Mouse (Mus musculus) pancreas, adult 10 weeks (tissue): ENCODE data around the gene Caprin1. TPM values are rescaled to one million over a fixed set of nuclear protein-coding genes. Genes with fewer than 3 reads are reported as not detected.

Source experiments
- polyA plus RNA-seq: library from polyadenylated mRNA; stranded (reverse); fragments of 350-450 nt; fragmentation: Illumina TruSeq; extraction: RNeasy Lipid Tissue Mini Kit (QIAGEN cat#74804); gene quantifications from one replicate; pipeline ENCODE4 v1.2.3, GENCODE M21; 2015; ENCODE audit warnings: low read depth, low replicate concordance; ENCODE audit not compliant: insufficient read depth

The Caprin1 gene
- polyA plus RNA-seq = 25.7 TPM

DNA sequence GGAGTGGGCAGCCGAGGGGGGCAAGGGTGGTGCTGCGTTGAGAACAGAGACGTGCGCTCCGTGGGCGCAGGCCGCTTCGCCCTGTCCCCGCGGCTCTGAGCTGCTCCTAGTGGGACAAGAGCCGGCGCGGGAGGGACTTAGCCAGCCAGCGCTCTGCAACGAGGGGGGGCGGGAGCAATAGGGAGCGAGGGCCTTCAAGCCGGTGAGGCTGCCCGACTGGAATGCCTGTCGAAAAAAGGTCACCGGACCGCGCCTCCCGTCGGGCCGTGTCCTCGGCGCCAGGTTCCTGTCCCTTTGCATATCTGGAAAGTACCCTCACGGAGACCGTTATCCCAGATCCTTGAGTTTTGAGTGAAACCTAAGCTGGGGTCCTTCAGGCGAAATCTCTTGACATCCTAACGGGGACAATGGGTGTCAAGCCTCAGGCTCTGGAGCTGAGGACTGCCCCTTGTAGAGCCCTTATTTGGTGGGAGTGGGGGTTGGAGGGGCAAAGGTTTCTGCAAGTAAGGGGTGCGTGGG is at the start of gene Caprin1:
Gene Caprin1, minus strand, starts transcription at position 159 of the 519 bp plus-strand sequence.

DNA sequence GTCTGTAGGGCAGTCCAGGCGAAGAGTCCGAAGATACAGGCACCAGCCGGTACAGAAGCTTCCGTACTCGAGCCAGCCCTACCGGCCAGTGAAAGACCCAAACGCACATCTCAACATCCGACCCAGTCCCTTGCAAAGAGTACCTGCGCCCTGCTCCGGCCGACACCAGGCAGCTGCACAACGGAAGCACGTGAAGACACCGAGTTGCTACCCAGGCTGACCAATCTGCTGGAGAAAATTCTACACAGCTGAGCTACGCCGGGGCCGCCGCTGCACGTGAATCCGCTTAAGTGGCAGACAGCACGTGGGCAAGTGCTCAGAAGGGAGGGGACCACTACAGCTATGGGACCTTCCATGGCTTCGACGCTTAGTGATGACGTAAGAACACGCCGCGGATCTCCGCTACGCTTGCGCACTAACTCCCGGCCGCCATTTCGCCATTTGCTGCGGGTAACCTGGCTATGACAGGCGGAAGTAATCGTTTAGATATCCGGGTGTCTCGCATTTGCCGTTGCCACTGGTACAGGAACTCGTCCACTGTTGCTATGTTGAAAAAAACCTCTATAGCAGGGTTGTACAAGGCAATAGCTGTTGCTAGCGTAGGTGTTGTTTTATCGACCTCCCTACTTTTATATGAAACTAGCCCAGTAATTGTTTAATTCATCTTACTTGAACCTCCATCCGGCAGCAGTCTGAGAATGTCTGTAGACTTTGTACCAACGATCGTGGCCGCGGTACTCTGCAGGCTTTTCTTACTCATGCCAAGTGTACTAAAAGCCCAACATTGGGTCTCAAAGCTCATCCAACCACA is 36.3 kb downstream of the Caprin1 start, which contains the start of gene Nat10:
Gene Nat10, minus strand, starts transcription at position 365 of the 811 bp plus-strand sequence.

Other genes starting within 250 kb of the Caprin1 start
- gene Abtb2, start 231.3 kb downstream of the Caprin1 start, polyA plus RNA-seq = 1.5 TPM
- gene Nat10, start 36.4 kb downstream of the Caprin1 start, polyA plus RNA-seq = 13.7 TPM
- 10.4 TPM for gene Lmo2, start 160.3 kb upstream of the Caprin1 start, polyA plus RNA-seq
- gene Fbxo3, start 230.1 kb upstream of the Caprin1 start, polyA plus RNA-seq = 8.1 TPM
- gene 4931422A03Rik, start 230.7 kb upstream of the Caprin1 start, polyA plus RNA-seq = not detected